In the genomic region with DNA sequence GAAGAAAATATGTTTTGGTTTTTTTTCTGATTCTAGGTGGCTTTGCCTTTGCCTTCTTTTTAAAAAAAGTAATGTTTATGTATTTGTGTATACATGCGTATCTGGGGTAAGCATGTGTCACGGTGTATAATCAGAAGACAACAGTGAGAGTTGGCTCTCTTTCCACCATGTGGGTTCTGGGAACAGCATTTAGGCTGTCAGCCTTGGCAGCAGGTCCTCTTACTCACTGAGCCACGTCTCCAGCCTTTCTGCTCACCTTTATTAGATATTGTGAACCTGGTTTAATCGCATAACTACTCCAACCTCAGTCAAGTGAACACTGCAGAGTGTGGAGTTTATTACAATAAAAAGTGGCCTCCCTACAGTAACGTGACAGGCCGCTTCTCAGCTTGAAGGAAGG, we compare ENCODE assay signal across 12 mouse cellular contexts.
"Had no signal": no experiment of that assay in that cellular context is flagged by ENCODE, and none has a peak within 500 bp of the region (broad histone marks: within the 10 kb centered on the region; RNA-seq: fewer than 3 reads in every experiment).

No protein-coding gene starts in this region.

- H3K9me3 ChIP-seq: liver, embryonic 13.5 days had no signal

- H3K4me1 ChIP-seq: liver, embryonic 13.5 days had no signal

- H3K4me3 ChIP-seq: layer of hippocampus, adult 2 months; liver, embryonic 13.5 days had no signal

- H3K9ac ChIP-seq: liver, embryonic 13.5 days had no signal

- DNase-seq: kidney, postnatal 25 days; layer of hippocampus, adult 9-11 months; liver, embryonic 13.5 days; lung, adult 2 months; lung, postnatal 14 days; lung, postnatal 4 days; midbrain, embryonic 14.5 days; thymus, adult 2 months; thymus, postnatal 14 days had no signal

- H3K27me3 ChIP-seq: liver, embryonic 13.5 days had no signal

- H3K27ac ChIP-seq: kidney, postnatal 0 days; layer of hippocampus, adult 2 months; liver, embryonic 13.5 days; stomach, postnatal 0 days had no signal
